Mouse (Mus musculus) bone marrow, adult 2 months (tissue): ENCODE measurements around the gene Myl7.

Experiments
- CTCF ChIP-seq: fragments of 200-500 bp; IDR thresholded peaks from 2 replicates; pipeline ENCODE4 v1.5.1; 2011; ENCODE audit warnings: low read length, control low read depth; ENCODE audit not compliant: control insufficient read depth, insufficient read depth
- POLR2A ChIP-seq: fragments of 200-500 bp; IDR thresholded peaks from 2 replicates; pipeline ENCODE4 v1.6.1; 2011; ENCODE audit warnings: low read depth, mild to moderate bottlenecking, control low read depth, low read length, borderline replicate concordance; ENCODE audit not compliant: control insufficient read depth

GRCm38 (mm10) chr11:5901320-5901719 is 2.7 kb upstream of the Myl7 start:
- TF ChIP-seq POLR2A (no peak), CTCF (no peak)
